Mouse (Mus musculus) kidney, postnatal 14 days (tissue): ENCODE measurements around the gene Timd4.
A peak's percentile ranks its signal among the peaks of the same experiment; 100 is the strongest.

Source experiments
- DNase-seq: peaks from one replicate; pipeline ENCODE4 v3.0.0; 2022; ENCODE audit warnings: mixed read lengths

The Timd4 gene

GRCm38 (mm10) chr11:46810511-46810910 is at the start of gene Timd4:
Gene Timd4 (plus strand): TSS chr11:46810800.
- no peak for DNase-seq

GRCm38 (mm10) chr11:46776879-46777278 is 33.7 kb upstream of the Timd4 start:
- no peak for DNase-seq

GRCm38 (mm10) chr11:46779811-46780210 is 30.8 kb upstream of the Timd4 start:
- DNase-seq = no peak

- no peak for DNase-seq
These were observed 6.2 kb upstream of the Timd4 start for GRCm38 (mm10) chr11:46804440-46804839.

GRCm38 (mm10) chr11:46817692-46818091 is 7.1 kb downstream of the Timd4 start:
- DNase-seq = no peak

GRCm38 (mm10) chr11:46819930-46820329 is 9.3 kb downstream of the Timd4 start:
- no peak for DNase-seq

- peak; percentile 17 for DNase-seq
These were observed 19.7 kb downstream of the Timd4 start for GRCm38 (mm10) chr11:46830348-46830747.

GRCm38 (mm10) chr11:46835080-46835479 is 24.5 kb downstream of the Timd4 start:
- no peak for DNase-seq

GRCm38 (mm10) chr11:46842015-46842726 is 31.6 kb downstream of the Timd4 start:
- DNase-seq = no peak

GRCm38 (mm10) chr11:46846661-46847060 is 36.1 kb downstream of the Timd4 start:
- DNase-seq = peak; percentile 31

GRCm38 (mm10) chr11:46847827-46848220 is 37.2 kb downstream of the Timd4 start:
- DNase-seq = no peak

- peak; percentile 26 for DNase-seq
These were observed 37.8 kb downstream of the Timd4 start for GRCm38 (mm10) chr11:46848221-46848971.

- DNase-seq = peak; percentile 7
These were observed 54.2 kb downstream of the Timd4 start for GRCm38 (mm10) chr11:46864809-46865208.

- DNase-seq = no peak
These were observed 58.0 kb downstream of the Timd4 start for GRCm38 (mm10) chr11:46868594-46868993.

GRCm38 (mm10) chr11:46875774-46876173 is 65.2 kb downstream of the Timd4 start:
- DNase-seq = no peak

- no peak for DNase-seq
These were observed 71.9 kb downstream of the Timd4 start for GRCm38 (mm10) chr11:46882456-46882855.

- DNase-seq = no peak
These were observed 78.5 kb downstream of the Timd4 start for GRCm38 (mm10) chr11:46889093-46889492.
